Mouse (Mus musculus): ENCODE data around the gene Gm10134.

GRCm38 (mm10) chr2:28543894-28544293 lies 38.0 kb downstream of the Gm10134 start:
- TF ChIP-seq POLR2A (IDR thresholded peaks at IDR 0.05; ENCODE audit: extremely low read depth, insufficient read depth, low read length) (no peak), CTCF (IDR thresholded peaks at IDR 0.05; ENCODE audit: low read depth, low read length) (no peak)
